ENCODE assay signal across 8 mouse cellular contexts in genomic region chr7:143389860-143390259, GRCm38 (mm10).
DNase-seq lines count a peak whose midpoint lies in the region; ATAC-seq lines count a peak whose summit lies in the region.

No protein-coding gene starts in this region.

- 20% methylated on average over 2 of the region's 2 CpGs for WGBS in lung, embryonic 16.5 days
- WGBS in hindbrain, embryonic 10.5 days, result 84% methylated on average over 2 of the region's 2 CpGs
- WGBS in neural tube, embryonic 14.5 days, result 74% methylated on average over 2 of the region's 2 CpGs

- peak; percentile 14 for DNase-seq in cerebellum, adult 11 months
- no peak for DNase-seq in lung, postnatal 25 days (ENCODE audit: low spot score)
- no peak for DNase-seq in hindbrain, embryonic 10.5 days (ENCODE audit: low spot score)
- DNase-seq in T-cell, adult 2 months (ENCODE audit: low spot score), result no peak
- DNase-seq in natural killer cell, adult 2 months (ENCODE audit: low spot score in 2 of 2), result no peak

- no peak overlapping the region for H3K4me3 ChIP-seq in lung, embryonic 16.5 days (ENCODE audit: low read length)
- no peak overlapping the region for H3K4me3 ChIP-seq in hindbrain, embryonic 10.5 days
- H3K4me3 ChIP-seq in neural tube, embryonic 14.5 days (ENCODE audit: low read depth, low read length), result no peak overlapping the region

- peak overlapping the region; percentile 87 for H3K27ac ChIP-seq in lung, embryonic 16.5 days (ENCODE audit: low read length)
- H3K27ac ChIP-seq in hindbrain, embryonic 10.5 days, result peak overlapping the region; percentile 37; the same call in 1 of the 2 replicates
- no peak overlapping the region for H3K27ac ChIP-seq in neural tube, embryonic 14.5 days (ENCODE audit: low read depth, low read length)

- H3K4me2 ChIP-seq in lung, embryonic 16.5 days (ENCODE audit: low read depth, low read length), result no peak overlapping the region
- no peak overlapping the region for H3K4me2 ChIP-seq in neural tube, embryonic 14.5 days (ENCODE audit: low read depth, low read length)

- H3K4me1 ChIP-seq in lung, embryonic 16.5 days (replicated peaks; ENCODE audit: control insufficient read depth, insufficient read depth, low read length), result peaks cover 23% of the 10 kb centered on the region
- peaks cover 39% of the 10 kb centered on the region for H3K4me1 ChIP-seq in hindbrain, embryonic 10.5 days (replicated peaks)
- peaks cover 13% of the 10 kb centered on the region for H3K4me1 ChIP-seq in neural tube, embryonic 14.5 days (ENCODE audit: control insufficient read depth, insufficient read depth, low read length)

- H3K9ac ChIP-seq in lung, embryonic 16.5 days (ENCODE audit: low read length), result peak overlapping the region; percentile 31; the same call in 1 of the 2 replicates
- H3K9ac ChIP-seq in neural tube, embryonic 14.5 days (replicated peaks; ENCODE audit: low read depth, low read length), result no peak overlapping the region

- no peak for ATAC-seq in cerebellum, adult (ENCODE audit: insufficient number of reproducible peaks, low FRiP score, low TSS enrichment)
- no peak for ATAC-seq in lung, embryonic 16.5 days (ENCODE audit: low read depth)
- ATAC-seq in neural tube, embryonic 14.5 days (ENCODE audit: low read depth), result peak; percentile 44

- H3K27me3 ChIP-seq in lung, embryonic 16.5 days (ENCODE audit: control insufficient read depth, insufficient read depth, low read depth, low read length), result no peaks in the 10 kb centered on the region; the same call in 1 of the 2 replicates
- H3K27me3 ChIP-seq in hindbrain, embryonic 10.5 days (ENCODE audit: insufficient read depth, poor library complexity, severe bottlenecking), result 0 out of 2 replicates have a peak, but pooled peaks cover 2% of the 10 kb centered on the region
- no peaks in the 10 kb centered on the region for H3K27me3 ChIP-seq in neural tube, embryonic 14.5 days (ENCODE audit: control insufficient read depth, insufficient read depth, low read length)

- no peaks in the 10 kb centered on the region for H3K9me3 ChIP-seq in lung, embryonic 16.5 days (ENCODE audit: control insufficient read depth, low read length)
- peaks cover 9% of the 10 kb centered on the region; the same call in 1 of the 2 replicates for H3K9me3 ChIP-seq in hindbrain, embryonic 10.5 days
- H3K9me3 ChIP-seq in neural tube, embryonic 14.5 days (ENCODE audit: control insufficient read depth, low read length), result no peaks in the 10 kb centered on the region

- no peaks in the 10 kb centered on the region for H3K36me3 ChIP-seq in lung, embryonic 16.5 days (ENCODE audit: control insufficient read depth, insufficient read depth, low read length)
- no peaks in the 10 kb centered on the region for H3K36me3 ChIP-seq in hindbrain, embryonic 10.5 days
- no peaks in the 10 kb centered on the region for H3K36me3 ChIP-seq in neural tube, embryonic 14.5 days (ENCODE audit: control insufficient read depth, insufficient read depth, low read length)
